Mouse (Mus musculus): Measurements from ENCODE around the gene Rhbdf1. TPM values are rescaled to one million over a fixed set of nuclear protein-coding genes. Genes with fewer than 3 reads are reported as not detected.

Rhbdf1 gene
- total RNA-seq, 2 experiments from 2014 or later: 17.8 to 17.9 TPM

GRCm38 (mm10) chr11:32190603-32191110 lies 31.4 kb downstream of the Rhbdf1 start:
- no peak for DNase-seq (ENCODE audit: low spot score)

GRCm38 (mm10) chr11:32190119-32190518 lies 32.0 kb downstream of the Rhbdf1 start:
- DNase-seq (ENCODE audit: low spot score): no peak

GRCm38 (mm10) chr11:32189434-32189833 lies 32.7 kb downstream of the Rhbdf1 start:
- no peak for DNase-seq (ENCODE audit: low spot score)

- no peak for DNase-seq (ENCODE audit: low spot score)
These were observed 33.2 kb downstream of the Rhbdf1 start for GRCm38 (mm10) chr11:32188881-32189280.

- no peak for DNase-seq (ENCODE audit: low spot score)
These were observed 34.8 kb downstream of the Rhbdf1 start for GRCm38 (mm10) chr11:32187256-32187655.

DNA sequence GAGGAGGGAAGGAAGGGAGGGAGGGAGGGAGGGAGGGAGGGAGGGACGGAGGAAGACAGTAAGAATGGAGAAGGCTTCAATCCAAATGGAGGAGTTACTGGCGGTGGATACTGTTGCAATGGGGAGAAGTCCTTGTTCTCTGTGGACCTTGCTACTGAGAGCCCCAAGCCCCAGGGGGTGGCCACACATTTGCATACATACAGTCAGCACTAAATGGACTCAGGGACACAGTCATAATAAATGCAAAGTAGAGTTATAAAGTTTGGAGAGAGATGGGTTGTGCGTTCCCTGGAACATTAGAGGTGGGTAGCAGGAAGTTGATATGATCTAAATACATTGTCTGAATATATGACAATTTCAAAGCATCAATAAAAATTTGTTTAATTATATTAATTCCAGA lies 36.1 kb downstream of the Rhbdf1 start:
- no peak for DNase-seq (ENCODE audit: low spot score)

DNA sequence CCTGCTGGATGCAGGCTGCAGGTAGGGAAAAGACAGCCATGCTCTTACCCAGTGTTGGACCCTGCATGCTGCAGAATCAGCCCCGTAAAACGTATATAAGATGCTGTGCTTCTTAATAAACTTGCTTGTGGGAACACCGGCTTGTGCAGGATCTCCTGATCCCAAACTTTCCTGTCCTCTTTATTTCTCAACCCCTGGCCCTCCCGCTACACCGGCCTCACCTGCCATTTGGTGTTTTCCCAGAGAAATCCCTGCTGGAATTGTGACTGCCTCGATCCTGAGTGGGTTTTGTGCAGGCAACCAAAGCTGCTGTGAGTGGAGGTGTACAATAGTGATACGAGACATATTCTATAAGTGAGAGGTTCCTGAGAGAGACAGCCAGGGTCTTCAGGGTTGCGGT lies 37.6 kb downstream of the Rhbdf1 start:
- DNase-seq (ENCODE audit: low spot score): no peak

DNA sequence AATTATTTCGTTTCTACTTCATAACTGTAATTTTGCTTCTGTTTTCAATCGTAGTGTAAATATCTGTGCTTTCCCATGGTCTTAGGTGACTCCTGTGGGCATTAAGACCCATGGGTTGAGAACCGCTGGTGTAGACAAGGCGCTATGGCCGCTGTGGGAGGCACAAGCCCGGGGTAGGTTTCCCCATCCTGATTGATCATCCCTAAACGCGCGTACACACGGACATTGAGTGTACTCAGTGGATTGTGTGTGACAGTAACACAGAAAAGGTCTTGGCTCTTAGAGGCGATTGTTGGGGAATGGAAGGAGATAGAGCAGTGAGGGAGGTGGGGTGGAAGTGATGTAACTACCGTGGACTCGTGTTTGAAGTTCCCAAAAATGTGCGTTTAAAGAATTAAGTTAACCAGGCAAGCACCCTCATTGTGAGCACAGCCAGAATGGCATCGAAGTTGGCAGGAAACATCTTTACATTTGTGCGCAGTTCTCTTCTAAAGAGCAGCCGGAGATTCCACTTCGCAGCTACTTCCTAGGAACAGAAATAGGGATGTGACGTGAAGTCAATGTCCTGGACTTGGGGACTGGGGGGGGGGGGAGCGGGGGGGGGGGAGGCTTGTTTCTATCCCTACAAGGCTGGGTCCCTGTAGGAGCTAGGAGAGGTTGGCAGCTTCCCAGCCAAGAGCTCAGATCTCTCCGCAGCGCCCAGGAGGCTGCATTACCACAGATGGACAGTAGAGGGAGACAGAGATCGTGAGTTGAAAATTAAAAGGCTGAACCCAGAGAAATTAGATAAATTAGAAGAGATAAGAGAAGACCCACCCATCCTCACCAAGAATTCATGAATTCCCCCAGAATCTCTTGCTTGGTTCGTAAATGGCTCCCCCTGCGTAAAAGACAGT lies 39.9 kb downstream of the Rhbdf1 start:
- peak; percentile 88 for DNase-seq (ENCODE audit: low spot score)

DNA sequence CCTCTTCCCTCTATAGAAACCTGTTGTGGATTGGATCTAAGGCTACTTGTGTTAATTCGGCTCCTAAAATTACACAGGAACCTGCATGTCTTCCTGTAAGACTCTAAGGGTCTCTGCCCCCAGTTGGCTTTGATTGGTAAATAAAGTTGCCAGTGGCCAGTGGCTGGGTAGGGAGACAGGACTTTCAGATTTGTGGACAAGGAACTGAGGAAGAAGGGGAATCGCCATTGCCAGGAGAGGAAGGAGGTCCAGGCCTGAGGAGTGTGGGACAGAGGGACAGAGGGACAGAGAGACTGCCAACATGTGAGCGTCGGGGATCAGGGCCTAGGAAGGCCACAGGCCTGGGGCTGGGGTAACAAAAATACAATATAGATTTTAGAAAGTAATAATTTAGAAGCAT lies 40.9 kb downstream of the Rhbdf1 start:
- DNase-seq (ENCODE audit: low spot score): no peak

- DNase-seq (ENCODE audit: low spot score): no peak
These were observed 43.6 kb downstream of the Rhbdf1 start for GRCm38 (mm10) chr11:32178506-32178905.

- DNase-seq (ENCODE audit: low spot score): no peak
These were observed 55.4 kb downstream of the Rhbdf1 start for GRCm38 (mm10) chr11:32166683-32167082.

DNA sequence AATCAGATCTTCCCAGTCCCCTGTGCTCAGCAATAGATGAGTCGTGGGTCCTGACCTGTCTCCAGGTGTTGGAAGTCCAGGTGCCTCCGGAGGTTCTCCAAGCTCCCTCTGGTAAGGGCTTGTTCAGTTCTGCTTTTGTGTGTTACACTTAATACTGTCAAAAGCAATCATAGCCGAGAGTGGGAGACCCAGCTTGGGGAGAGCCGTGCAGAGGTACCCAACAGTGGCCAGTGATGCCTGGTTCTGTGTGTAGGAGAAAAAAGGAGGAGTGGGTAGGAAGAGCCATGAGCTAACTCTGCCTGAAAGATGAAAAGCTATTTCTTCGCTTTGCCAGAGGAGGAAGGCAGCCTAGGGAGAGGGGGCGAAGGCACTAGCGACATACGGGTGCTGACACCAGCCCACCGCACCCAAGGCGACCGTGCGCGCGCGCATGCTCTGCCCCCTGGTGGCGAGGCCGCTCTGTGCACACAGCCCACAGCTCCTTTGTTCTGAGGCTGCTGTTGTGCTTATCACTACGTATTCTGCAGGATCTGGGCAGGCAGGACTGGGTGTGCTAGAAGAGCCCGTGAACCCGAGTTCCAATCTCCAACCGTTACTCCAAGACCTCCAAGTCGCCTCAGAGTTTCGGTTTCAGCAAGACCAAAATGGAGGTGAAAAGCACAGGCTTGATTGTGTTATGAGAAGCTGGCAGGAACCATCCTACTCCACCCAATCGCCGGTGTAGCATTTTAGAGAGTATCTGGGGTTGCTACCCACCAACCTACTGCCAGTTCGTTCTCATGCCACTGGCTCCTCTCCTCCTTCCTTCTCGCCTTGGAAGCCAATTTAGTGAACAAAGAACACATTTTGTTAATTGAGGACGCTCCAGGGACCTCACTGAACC lies 59.9 kb downstream of the Rhbdf1 start:
- peak; percentile 48 for DNase-seq (ENCODE audit: low spot score)

DNA sequence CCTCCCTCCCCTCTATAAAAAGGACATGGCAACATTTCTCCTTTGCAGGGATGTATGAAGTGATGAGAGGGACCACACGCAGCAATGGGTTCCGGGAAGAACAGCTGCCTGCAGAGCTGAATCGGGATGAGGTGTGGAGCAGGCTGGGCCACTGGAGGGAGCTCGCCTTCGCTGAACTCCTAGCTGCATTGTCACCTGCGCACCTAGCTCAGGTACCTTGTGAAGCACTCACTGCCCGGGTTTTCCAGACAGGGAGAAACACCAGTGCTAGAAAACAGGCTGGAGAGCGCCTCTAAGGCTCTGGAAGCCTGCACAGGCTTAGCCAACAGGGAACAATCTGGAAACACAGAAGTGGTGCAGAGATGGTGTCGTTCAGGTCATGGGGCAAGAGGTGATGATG lies 60.6 kb downstream of the Rhbdf1 start:
- no peak for DNase-seq (ENCODE audit: low spot score)

GRCm38 (mm10) chr11:32160341-32160740 lies 61.8 kb downstream of the Rhbdf1 start:
- no peak for DNase-seq (ENCODE audit: low spot score)

Other genes starting within 250 kb of the Rhbdf1 start
- gene Nsg2, start 221.8 kb downstream of the Rhbdf1 start, total RNA-seq (2021): not detected
- gene Il9r, start 22.0 kb downstream of the Rhbdf1 start, total RNA-seq (2021): not detected
- gene Snrnp25, start 16.9 kb downstream of the Rhbdf1 start, total RNA-seq (2021): 10 to 100 TPM in 1 of 2 experiments, 1 to 10 TPM in 1; 9.3 to 12.1 TPM
- gene Mpg, start 4.2 kb upstream of the Rhbdf1 start, total RNA-seq (2021): 1 to 10 TPM; 4.1 to 4.4 TPM
- gene Nprl3, start 45.4 kb upstream of the Rhbdf1 start, total RNA-seq (2021): 10 to 100 TPM; 20.1 to 27.4 TPM
- gene Hba-x, start 54.1 kb upstream of the Rhbdf1 start, total RNA-seq (2021): not detected
- gene Hba-a1, start 61.2 kb upstream of the Rhbdf1 start, total RNA-seq (2021): 100 to 1,000 TPM; 316 to 399 TPM
- not detected for gene Hbq1b, start 64.7 kb upstream of the Rhbdf1 start, total RNA-seq (2021)
- 100 to 1,000 TPM; 266 to 304 TPM for gene Hba-a2, start 74.2 kb upstream of the Rhbdf1 start, total RNA-seq (2021)
- gene Hbq1a, start 77.8 kb upstream of the Rhbdf1 start, total RNA-seq (2021): not detected
- gene Sh3pxd2b, start 125.5 kb upstream of the Rhbdf1 start, total RNA-seq (2021): 1 to 10 TPM; 4.2 to 4.6 TPM
- 1 to 10 TPM; 7.2 to 7.7 TPM for gene Ubtd2, start 233.1 kb upstream of the Rhbdf1 start, total RNA-seq (2021)

Measured in gastrocnemius, adult 18-20 months (tissue).